Comparison of ENCODE assay signal across 8 mouse cellular contexts in genomic region chr9:44407752-44408097, GRCm38 (mm10). TPM values are rescaled to one million over a fixed set of nuclear protein-coding genes. Genes with fewer than 3 reads are reported as not detected.
DNase-seq lines count a peak whose midpoint lies in the region; ATAC-seq and TF ChIP-seq lines count a peak whose summit lies in the region.

No protein-coding gene starts in this region.

- H3K4me3 ChIP-seq in kidney, adult 2 months (ENCODE audit: insufficient read depth, low read depth, low read length) = peak overlapping the region; percentile 63
- peak overlapping the region; percentile 89 for H3K4me3 ChIP-seq in bone marrow macrophage, adult 2 months (ENCODE audit: insufficient read depth, low read length)
- peak overlapping the region; percentile 90 for H3K4me3 ChIP-seq in hindbrain, embryonic 12.5 days
- H3K4me3 ChIP-seq in midbrain, embryonic 13.5 days (replicated peaks) = peak overlapping the region; percentile 75

- no peaks in the 10 kb centered on the region for H3K9me3 ChIP-seq in hindbrain, embryonic 12.5 days (replicated peaks)
- H3K9me3 ChIP-seq in midbrain, embryonic 13.5 days = no peaks in the 10 kb centered on the region

- no peak for DNase-seq in kidney, adult 2 months
- DNase-seq in kidney, adult 9 months = no peak
- no peak for DNase-seq in yolk sac, embryonic 10.5 days (ENCODE audit: low spot score)

- WGBS in kidney, adult 2 months = under 1% methylated on average over 24 of the region's 24 CpGs
- WGBS in hindbrain, embryonic 12.5 days = under 1% methylated on average over 24 of the region's 24 CpGs
- under 1% methylated on average over 24 of the region's 24 CpGs for WGBS in midbrain, embryonic 13.5 days

- no peaks in the 10 kb centered on the region for H3K27me3 ChIP-seq in kidney, adult 2 months (replicated peaks; ENCODE audit: control insufficient read depth, insufficient read depth, low read length)
- H3K27me3 ChIP-seq in hindbrain, embryonic 12.5 days = no peaks in the 10 kb centered on the region
- no peaks in the 10 kb centered on the region for H3K27me3 ChIP-seq in midbrain, embryonic 13.5 days

- peaks cover 1% of the 10 kb centered on the region for H3K36me3 ChIP-seq in kidney, adult 2 months (ENCODE audit: control insufficient read depth, insufficient read depth, low read length)
- peaks cover 62% of the 10 kb centered on the region for H3K36me3 ChIP-seq in hindbrain, embryonic 12.5 days
- H3K36me3 ChIP-seq in midbrain, embryonic 13.5 days = peaks cover 67% of the 10 kb centered on the region

- H3K4me2 ChIP-seq in hindbrain, embryonic 12.5 days (replicated peaks) = peak overlapping the region; percentile 84
- H3K4me2 ChIP-seq in midbrain, embryonic 13.5 days (replicated peaks) = peak overlapping the region; percentile 81

- peaks cover 4% of the 10 kb centered on the region; the same call in 1 of the 2 replicates for H3K4me1 ChIP-seq in kidney, adult 2 months (ENCODE audit: control insufficient read depth, insufficient read depth, low read length)
- peaks cover 7% of the 10 kb centered on the region for H3K4me1 ChIP-seq in bone marrow macrophage, adult 2 months (ENCODE audit: control insufficient read depth, insufficient read depth, low read length)
- peaks cover 16% of the 10 kb centered on the region for H3K4me1 ChIP-seq in hindbrain, embryonic 12.5 days
- H3K4me1 ChIP-seq in midbrain, embryonic 13.5 days (replicated peaks) = peaks cover 41% of the 10 kb centered on the region

- ATAC-seq in hindbrain, embryonic 12.5 days (ENCODE audit: low FRiP score) = no peak
- no peak for ATAC-seq in midbrain, embryonic 13.5 days
- ATAC-seq in cerebellum, adult (ENCODE audit: insufficient number of reproducible peaks, low FRiP score, low TSS enrichment) = no peak
- no peak; the same call in 1 of the 2 replicates for ATAC-seq in granulocyte monocyte progenitor cell, adult 5-6 weeks (replicated peaks; ENCODE audit: poor library complexity, severe bottlenecking)

- no peak for TF ChIP-seq POLR2A in kidney, adult 2 months (IDR thresholded peaks at IDR 0.05; ENCODE audit: low read depth, low read length)
- no peak for TF ChIP-seq POLR2A in bone marrow macrophage, adult 2 months (IDR thresholded peaks at IDR 0.05; ENCODE audit: borderline replicate concordance, low read depth, low read length)

- H3K9ac ChIP-seq in hindbrain, embryonic 12.5 days = peak overlapping the region; percentile 85
- peak overlapping the region; percentile 84 for H3K9ac ChIP-seq in midbrain, embryonic 13.5 days (replicated peaks)

- peak overlapping the region; percentile 7; the same call in 1 of the 2 replicates for H3K27ac ChIP-seq in kidney, adult 2 months (ENCODE audit: insufficient read depth, low read depth, low read length)
- H3K27ac ChIP-seq in bone marrow macrophage, adult 2 months (ENCODE audit: insufficient read depth, low read depth, low read length) = peak overlapping the region; percentile 72
- H3K27ac ChIP-seq in hindbrain, embryonic 12.5 days = peak overlapping the region; percentile 96
- peak overlapping the region; percentile 94 for H3K27ac ChIP-seq in midbrain, embryonic 13.5 days

- TF ChIP-seq CTCF in kidney, adult 2 months (conservative IDR thresholded peaks at IDR 0.05; ENCODE audit: insufficient read depth, insufficient read length, low read depth, low read length) = no peak
- no peak for TF ChIP-seq CTCF in bone marrow macrophage, adult 2 months (IDR thresholded peaks at IDR 0.05; ENCODE audit: low read depth, low read length)

RNA-seq across cellular contexts. Expression of gene Trappc4, which starts 0.3 kb away (rescaled TPM):
- polyA plus RNA-seq in kidney, adult 2 months (2012; rRNA removed) = 50.1 and 55.9 TPM in 2 replicates
- 64.9 and 82.4 TPM in 2 replicates for polyA plus RNA-seq in bone marrow macrophage, adult 2 months (2012; ENCODE audit: insufficient read depth, insufficient read length, missing spikeins)
- polyA plus RNA-seq in hindbrain, embryonic 12.5 days (2016; fragmentation: Nextera tagmentation; extraction: Ambion mirVana) = 256 and 259 TPM in 2 replicates
- 357 and 364 TPM in 2 replicates for polyA plus RNA-seq in midbrain, embryonic 13.5 days (2015; fragmentation: Nextera tagmentation; extraction: Ambion mirVana)
- 52.2 and 78.5 TPM in 2 replicates for total RNA-seq in granulocyte monocyte progenitor cell, adult 5-6 weeks (2014; fragmentation: Nextera tagmentation)
- total RNA-seq in granulocyte monocyte progenitor cell, adult 5-6 weeks (2017) = 37.7 and 39.6 TPM in 2 replicates

RNA-seq across cellular contexts. Expression of gene Rps25, which starts 0.8 kb away (rescaled TPM):
- polyA plus RNA-seq in kidney, adult 2 months (2012; rRNA removed) = 192 and 299 TPM in 2 replicates
- 2,665 and 2,801 TPM in 2 replicates for polyA plus RNA-seq in bone marrow macrophage, adult 2 months (2012; ENCODE audit: insufficient read depth, insufficient read length, missing spikeins)
- polyA plus RNA-seq in hindbrain, embryonic 12.5 days (2016; fragmentation: Nextera tagmentation; extraction: Ambion mirVana) = 1,265 and 1,340 TPM in 2 replicates
- polyA plus RNA-seq in midbrain, embryonic 13.5 days (2015; fragmentation: Nextera tagmentation; extraction: Ambion mirVana) = 1,334 and 1,353 TPM in 2 replicates
- total RNA-seq in granulocyte monocyte progenitor cell, adult 5-6 weeks (2014; fragmentation: Nextera tagmentation) = 4,415 and 4,988 TPM in 2 replicates
- 2,316 and 2,478 TPM in 2 replicates for total RNA-seq in granulocyte monocyte progenitor cell, adult 5-6 weeks (2017)

RNA-seq across cellular contexts. Expression of gene Ccdc84, which starts 10.6 kb away (rescaled TPM):
- polyA plus RNA-seq in kidney, adult 2 months (2012; rRNA removed) = 22.2 and 26.7 TPM in 2 replicates
- polyA plus RNA-seq in bone marrow macrophage, adult 2 months (2012; ENCODE audit: insufficient read depth, insufficient read length, missing spikeins) = 39.3 and 50.2 TPM in 2 replicates
- polyA plus RNA-seq in hindbrain, embryonic 12.5 days (2016; fragmentation: Nextera tagmentation; extraction: Ambion mirVana) = 32.9 and 36.7 TPM in 2 replicates
- polyA plus RNA-seq in midbrain, embryonic 13.5 days (2015; fragmentation: Nextera tagmentation; extraction: Ambion mirVana) = 36.7 and 40.7 TPM in 2 replicates
- 22.4 and 46.8 TPM in 2 replicates for total RNA-seq in granulocyte monocyte progenitor cell, adult 5-6 weeks (2014; fragmentation: Nextera tagmentation)
- 22.5 and 45.1 TPM in 2 replicates for total RNA-seq in granulocyte monocyte progenitor cell, adult 5-6 weeks (2017)

RNA-seq across cellular contexts. Expression of gene Slc37a4, which starts 11.1 kb away (rescaled TPM):
- polyA plus RNA-seq in kidney, adult 2 months (2012; rRNA removed) = 295 and 303 TPM in 2 replicates
- polyA plus RNA-seq in bone marrow macrophage, adult 2 months (2012; ENCODE audit: insufficient read depth, insufficient read length, missing spikeins) = 9.4 and 11.5 TPM in 2 replicates
- 38.7 TPM in 2 replicates for polyA plus RNA-seq in hindbrain, embryonic 12.5 days (2016; fragmentation: Nextera tagmentation; extraction: Ambion mirVana)
- polyA plus RNA-seq in midbrain, embryonic 13.5 days (2015; fragmentation: Nextera tagmentation; extraction: Ambion mirVana) = 34.7 and 35.9 TPM in 2 replicates
- 32.3 and 35.5 TPM in 2 replicates for total RNA-seq in granulocyte monocyte progenitor cell, adult 5-6 weeks (2014; fragmentation: Nextera tagmentation)
- 33.5 and 34.2 TPM in 2 replicates for total RNA-seq in granulocyte monocyte progenitor cell, adult 5-6 weeks (2017)

RNA-seq across cellular contexts. Expression of gene Hyou1, which starts 28.4 kb away (rescaled TPM):
- polyA plus RNA-seq in kidney, adult 2 months (2012; rRNA removed) = 42.3 and 45.0 TPM in 2 replicates
- 32.8 and 33.6 TPM in 2 replicates for polyA plus RNA-seq in bone marrow macrophage, adult 2 months (2012; ENCODE audit: insufficient read depth, insufficient read length, missing spikeins)
- polyA plus RNA-seq in hindbrain, embryonic 12.5 days (2016; fragmentation: Nextera tagmentation; extraction: Ambion mirVana) = 35.8 and 39.1 TPM in 2 replicates
- 28.1 and 28.4 TPM in 2 replicates for polyA plus RNA-seq in midbrain, embryonic 13.5 days (2015; fragmentation: Nextera tagmentation; extraction: Ambion mirVana)
- 126 and 142 TPM in 2 replicates for total RNA-seq in granulocyte monocyte progenitor cell, adult 5-6 weeks (2014; fragmentation: Nextera tagmentation)
- total RNA-seq in granulocyte monocyte progenitor cell, adult 5-6 weeks (2017) = 187 and 212 TPM in 2 replicates

Comparison
In these comparisons a context has a peak if more than half of its experiments do, and no peak if none do; other contexts are left out.
1. H3K27ac ChIP-seq: peak in every context shown above with its lines; median percentile 96 in hindbrain, embryonic 12.5 days; 94 in midbrain, embryonic 13.5 days; 72 in bone marrow macrophage, adult 2 months; 7 in kidney, adult 2 months.